Mouse (Mus musculus) thymus, postnatal 36 days (tissue): Measurements from ENCODE around the gene Gabarapl1.

Experiments
- DNase-seq, 2 experiments: peaks; one replicate each; pipeline ENCODE4 v3.0.0; 2022; ENCODE audit warnings: mixed read lengths in 2 of 2

Gene Gabarapl1

GRCm38 (mm10) chr6:129538555-129538954 lies 5.6 kb downstream of the Gabarapl1 start:
- DNase-seq, result no peak

- DNase-seq, result no peak
Observed at GRCm38 (mm10) chr6:129541931-129542330, 9.0 kb downstream of the Gabarapl1 start.

- no peak for DNase-seq
Observed at GRCm38 (mm10) chr6:129542540-129542939, 9.6 kb downstream of the Gabarapl1 start.

- peak; percentile 35 to 39 for DNase-seq
Observed at GRCm38 (mm10) chr6:129543709-129544606, 11.0 kb downstream of the Gabarapl1 start.

- no peak for DNase-seq
Observed at GRCm38 (mm10) chr6:129547277-129547676, 14.3 kb downstream of the Gabarapl1 start.

- DNase-seq, result no peak
Observed at GRCm38 (mm10) chr6:129548009-129548408, 15.0 kb downstream of the Gabarapl1 start.

- no peak for DNase-seq
Observed at GRCm38 (mm10) chr6:129557298-129558023, 24.5 kb downstream of the Gabarapl1 start.

DNA sequence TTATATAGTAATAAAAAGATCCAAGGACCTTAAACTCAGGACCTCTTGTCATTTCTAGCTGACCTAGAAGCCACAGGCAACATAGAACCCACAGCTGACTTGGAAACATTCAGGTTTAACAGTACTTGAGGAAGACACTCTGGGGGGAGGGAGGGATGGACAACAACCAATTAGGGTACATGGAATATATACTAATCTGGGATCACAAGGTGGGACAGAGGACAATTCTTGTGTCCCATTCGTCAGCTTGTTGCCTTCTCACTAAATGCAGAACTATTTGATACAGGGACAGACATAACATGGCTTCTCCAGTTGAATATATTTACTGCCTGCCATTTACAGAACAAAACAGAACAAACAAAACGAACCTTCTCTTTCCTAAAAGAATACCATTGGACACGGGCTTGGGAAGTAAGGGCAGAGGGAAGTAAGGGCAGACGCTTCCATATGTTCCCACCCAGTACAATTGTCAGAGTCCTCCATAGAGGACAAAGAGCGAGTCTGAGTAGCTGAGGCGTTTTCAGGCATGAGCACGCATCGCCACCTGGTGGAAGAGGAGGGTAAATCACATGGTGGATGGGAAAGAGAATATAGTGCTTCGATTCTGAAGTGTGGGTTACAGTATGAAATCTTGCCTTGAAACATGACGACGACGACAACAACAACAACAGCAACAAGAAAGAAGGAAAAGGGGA lies 26.1 kb downstream of the Gabarapl1 start:
- DNase-seq, result peak; percentile 51 to 64

DNA sequence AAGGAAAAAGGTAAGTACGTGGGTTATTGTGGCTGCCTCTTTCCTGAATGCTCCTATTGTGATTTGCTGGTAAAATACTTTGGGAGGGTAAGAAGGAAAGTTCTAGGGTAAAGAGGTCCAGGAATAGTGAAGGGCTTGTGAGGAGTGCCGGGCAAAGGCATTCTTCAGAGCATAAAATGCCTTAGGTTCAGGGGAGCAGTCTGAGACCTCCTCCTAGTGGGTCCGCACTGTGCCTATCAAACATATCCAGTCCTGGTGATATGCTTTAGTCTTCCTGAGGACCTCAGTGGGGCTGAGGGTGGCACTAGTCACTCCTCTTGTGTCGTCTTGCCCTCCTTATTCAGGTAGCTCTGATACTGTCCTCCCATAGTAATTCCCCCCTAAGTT lies 26.7 kb downstream of the Gabarapl1 start:
- DNase-seq, result no peak

- DNase-seq, result no peak
Observed at GRCm38 (mm10) chr6:129565257-129565656, 32.3 kb downstream of the Gabarapl1 start.

GRCm38 (mm10) chr6:129575315-129575714 lies 42.4 kb downstream of the Gabarapl1 start:
- DNase-seq, result no peak

GRCm38 (mm10) chr6:129577605-129578004 lies 44.6 kb downstream of the Gabarapl1 start, which contains the start of gene Klre1:
Gene Klre1 (plus strand): TSS chr6:129577905.
- DNase-seq, result no peak

DNA sequence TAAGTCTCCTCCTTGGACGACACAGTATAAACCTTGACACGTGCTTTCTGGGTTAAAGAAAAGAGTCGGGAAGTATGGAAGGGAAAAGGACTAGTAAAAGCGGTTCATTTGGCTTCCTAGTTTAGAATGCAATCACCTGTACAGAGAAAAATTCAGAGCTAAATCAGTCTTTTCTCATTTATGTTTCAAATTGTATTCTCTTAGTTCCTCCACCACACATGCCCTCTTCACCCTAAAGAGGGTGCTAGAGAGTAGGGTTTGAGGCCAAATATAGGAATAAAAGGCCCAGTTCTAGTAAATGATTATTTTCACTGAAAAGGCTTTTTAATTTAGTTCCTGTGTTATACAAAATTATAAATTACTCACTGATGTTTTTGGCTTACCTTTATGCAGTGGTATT lies 48.3 kb downstream of the Gabarapl1 start:
- no peak for DNase-seq

- DNase-seq, result no peak
Observed at GRCm38 (mm10) chr6:129581896-129582295, 48.9 kb downstream of the Gabarapl1 start.

DNA sequence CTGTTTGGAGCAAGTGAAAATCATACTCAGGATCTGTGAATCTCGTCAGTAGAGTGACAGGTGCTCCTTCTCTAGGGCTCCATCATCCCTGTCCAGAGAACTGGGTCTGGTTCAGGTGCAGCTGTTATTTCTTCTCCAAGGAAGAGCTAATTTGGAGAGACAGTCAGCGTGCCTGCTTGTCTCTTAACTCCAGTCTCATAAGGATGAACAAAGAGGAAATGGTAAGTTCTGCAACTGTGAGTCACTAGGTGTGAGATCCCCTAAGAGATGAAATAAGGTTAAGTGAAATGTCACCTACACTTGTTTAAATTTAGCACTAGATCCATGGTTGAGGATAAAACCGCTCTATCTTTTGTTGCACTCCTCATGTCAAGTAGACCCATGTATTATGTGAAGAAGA lies 50.1 kb downstream of the Gabarapl1 start:
- DNase-seq, result no peak

- DNase-seq, result peak; percentile 4 to 6
Observed at GRCm38 (mm10) chr6:129591508-129591907, 58.5 kb downstream of the Gabarapl1 start, which contains the start of gene Klrd1. Gene Klrd1 (plus strand): TSS chr6:129591782.
